Mouse (Mus musculus) c-Kit-positive CD71-positive TER-119-positive erythroid progenitor cells, embryonic 14.5 days (primary cell): ENCODE data around the gene Dnal4.
A peak's percentile ranks its signal among the peaks of the same experiment; 100 is the strongest.

ENCODE experiments used
- DNase-seq: peaks from one replicate; pipeline ENCODE4 v3.0.0-alpha.2; 2013; ENCODE audit warnings: low spot score

Dnal4 gene

DNA sequence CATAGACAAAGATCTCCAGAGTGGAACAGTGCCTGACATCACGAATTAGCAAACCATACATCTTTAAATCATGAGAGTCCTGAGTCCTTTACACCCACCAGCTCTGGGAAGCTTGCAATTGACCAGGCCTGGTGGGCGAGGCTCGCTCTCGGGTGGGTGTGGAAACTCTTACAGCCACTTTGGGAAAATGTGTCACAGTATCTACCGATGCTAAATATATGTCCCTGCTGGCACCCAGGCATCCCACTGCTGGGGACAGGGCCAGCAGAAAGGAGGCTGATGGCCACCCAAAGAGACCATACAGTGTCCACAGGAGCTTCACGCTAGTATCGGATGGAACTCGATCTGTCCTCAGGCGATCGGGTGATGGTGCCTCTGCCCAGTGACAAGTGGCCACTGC, 20.9 kb upstream of the Dnal4 start:
- DNase-seq, result no peak

DNA sequence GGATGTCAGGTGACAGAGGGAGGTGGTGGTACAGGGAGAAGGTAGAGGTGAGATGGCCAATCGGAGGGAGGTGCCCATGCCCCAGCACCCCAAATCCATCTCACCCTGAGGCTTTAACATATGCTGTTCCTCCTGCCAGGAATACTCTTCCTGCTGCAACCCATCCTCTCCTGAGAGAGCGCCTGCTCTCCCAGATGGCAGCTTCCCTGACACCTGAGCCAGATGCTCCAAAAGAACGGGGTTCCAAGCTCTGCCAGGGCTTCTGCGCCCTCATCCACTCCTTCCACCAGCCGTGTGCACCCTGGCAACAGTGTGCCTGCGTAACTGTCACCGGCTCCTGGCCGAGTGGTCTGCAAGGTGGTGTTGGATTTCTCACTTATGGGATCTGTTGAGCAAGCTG, 20.0 kb upstream of the Dnal4 start:
- no peak for DNase-seq

DNA sequence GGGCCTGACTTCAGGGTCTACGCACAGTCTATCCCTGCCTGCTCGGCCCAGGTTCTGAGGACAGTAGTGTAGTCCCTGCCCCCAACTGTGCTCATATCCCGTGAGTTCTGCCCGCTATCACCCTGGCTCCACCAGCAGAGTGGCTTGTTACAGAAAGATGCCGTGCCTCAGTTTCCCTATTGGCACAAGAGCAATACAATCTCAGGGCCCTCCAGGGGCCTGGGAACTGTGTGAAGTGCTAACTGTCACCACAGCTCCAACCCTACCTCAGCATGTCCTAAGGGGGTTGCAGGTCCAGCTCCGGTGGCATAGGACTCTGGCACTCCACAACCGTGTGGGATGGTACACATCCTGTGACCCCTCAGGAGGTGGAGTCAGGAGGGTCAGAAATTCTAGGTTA, 19.4 kb upstream of the Dnal4 start:
- DNase-seq, result no peak

DNA sequence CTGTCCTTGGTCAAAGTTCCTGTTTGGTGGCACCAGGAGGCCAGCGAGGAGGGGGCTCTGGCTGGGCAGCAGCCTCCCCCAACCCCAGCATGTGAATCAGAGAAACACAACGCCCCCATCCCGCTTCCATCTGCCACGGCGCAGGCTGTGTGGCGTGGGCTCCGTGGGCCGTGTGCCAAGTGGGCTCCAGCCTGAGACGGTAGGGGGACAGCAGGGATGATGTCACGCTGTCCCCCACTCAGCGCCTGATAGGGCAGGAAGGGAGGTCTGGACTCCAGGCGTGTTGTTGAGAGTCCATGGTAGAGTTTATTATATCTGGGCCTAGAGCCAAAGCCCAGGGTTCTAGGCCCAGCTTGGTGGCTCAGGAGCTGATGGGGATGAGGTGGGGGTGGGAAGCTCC, 18.6 kb upstream of the Dnal4 start:
- DNase-seq, result no peak

DNA sequence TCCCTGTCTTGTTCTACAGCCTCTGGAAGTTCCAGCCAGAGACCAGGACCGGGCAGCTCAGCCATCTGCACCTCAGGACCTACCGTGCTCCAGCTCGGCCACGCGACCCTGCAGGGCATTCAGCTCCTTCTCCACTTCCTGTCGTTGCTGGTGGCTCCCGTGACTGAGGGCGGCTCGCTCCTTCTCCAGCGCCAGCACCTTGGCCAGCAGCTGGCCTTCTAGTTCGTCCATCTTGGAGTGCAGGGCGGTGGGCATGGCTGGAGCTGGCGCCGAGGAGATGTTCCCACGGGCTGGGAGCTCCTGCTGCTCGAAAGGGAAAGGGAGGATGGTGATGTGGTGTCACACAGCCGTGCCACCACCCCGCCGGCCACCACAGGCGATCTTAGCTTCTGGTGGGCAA, 16.5 kb upstream of the Dnal4 start:
- DNase-seq, result no peak

DNA sequence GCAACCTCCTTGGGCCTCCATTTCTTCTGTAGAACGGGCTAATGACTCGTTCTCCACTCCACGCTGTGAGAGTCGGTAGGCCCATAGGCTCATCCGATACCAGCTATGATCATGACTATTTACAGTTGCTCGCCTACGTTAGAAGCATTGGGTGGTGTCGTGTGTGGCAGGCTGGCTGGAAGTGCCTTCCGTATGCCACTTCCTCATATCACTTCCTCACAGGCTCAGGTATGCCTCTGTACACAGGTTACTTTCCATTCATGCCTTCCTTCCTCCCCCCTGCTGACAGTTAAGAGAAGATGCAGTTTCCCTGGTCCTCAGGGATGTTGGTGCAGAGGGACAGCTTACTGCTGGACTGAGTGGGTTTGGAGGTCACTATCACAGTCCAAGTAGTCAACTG, 15.4 kb upstream of the Dnal4 start:
- DNase-seq, result no peak

DNA sequence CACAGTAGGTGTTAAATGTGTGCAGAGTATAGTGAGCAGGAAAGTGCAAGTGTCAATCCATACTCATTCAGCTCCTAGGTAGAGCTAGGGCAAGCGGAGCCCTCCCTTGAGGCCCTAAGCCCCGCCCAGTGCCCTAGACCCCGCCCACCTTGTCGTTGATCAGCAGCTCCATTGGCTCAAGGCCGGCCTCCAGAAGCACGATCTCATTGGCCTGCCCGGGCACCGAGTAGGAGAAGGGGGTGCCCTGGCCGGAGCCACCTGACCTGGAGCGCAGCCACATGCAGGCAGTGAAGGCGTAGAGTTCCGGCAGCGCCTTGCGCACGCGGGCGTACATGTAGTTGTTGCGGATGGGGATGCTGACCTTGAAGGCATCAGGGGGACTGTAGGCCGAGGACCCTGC, 14.8 kb upstream of the Dnal4 start:
- no peak for DNase-seq

DNA sequence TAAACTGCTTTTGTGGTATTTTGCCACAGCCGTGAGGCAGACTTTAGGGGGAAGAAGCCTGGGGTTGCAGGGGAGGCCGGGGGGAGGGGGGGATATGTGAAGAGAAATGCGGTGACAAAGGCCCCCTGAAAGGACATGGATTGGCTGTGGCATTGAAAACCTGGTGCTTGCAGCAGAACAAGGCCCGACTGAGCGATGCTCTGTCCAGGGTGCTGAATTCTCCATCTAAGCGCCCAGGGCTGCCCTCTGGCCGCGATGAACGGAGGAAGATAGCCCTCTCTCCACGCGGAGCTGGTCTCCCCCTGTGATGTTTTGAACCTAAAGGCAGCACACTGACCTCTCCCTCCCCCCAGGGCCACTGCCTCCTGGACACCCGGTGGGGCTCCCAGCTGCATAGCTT, 13.9 kb upstream of the Dnal4 start:
- DNase-seq, result peak; percentile 44

DNA sequence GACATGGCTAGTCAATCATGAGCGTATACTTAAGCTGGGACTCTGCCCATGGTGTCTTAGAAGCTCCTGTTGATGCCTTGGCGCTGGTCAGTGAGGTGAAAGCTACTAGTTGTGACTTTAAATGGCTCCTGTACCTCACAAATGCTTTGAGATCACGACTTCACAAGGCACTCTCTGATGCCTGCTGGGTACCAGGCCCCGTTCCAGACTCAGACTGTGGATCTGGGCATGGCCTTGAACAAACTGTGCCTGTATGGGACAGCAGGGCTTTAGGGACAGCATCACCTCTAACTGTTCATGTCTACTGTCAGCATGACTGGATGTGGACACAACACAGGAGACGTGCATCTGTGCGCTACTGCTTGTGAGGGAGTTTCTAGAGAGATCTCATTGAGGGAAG, 13.3 kb upstream of the Dnal4 start:
- DNase-seq, result no peak

DNA sequence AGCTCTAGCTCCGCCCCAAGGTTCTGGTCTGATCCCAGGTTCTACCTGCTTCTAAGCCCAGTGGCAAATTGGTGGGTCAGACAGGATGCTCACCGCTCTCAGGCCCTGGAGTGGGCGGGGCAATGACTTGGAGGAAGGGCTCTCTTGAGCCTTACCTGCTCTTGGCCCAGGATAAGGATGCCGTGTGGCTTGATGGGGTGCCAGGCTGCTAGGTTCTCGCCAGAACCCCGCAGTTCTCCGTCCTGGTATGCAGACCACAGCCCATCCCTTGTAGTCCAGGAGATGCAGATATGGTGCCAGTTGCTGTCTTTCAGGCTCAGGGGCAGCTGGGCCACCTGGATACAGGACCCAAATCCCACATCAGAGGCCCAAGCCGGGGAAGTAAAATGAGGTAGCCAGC, 12.5 kb upstream of the Dnal4 start:
- no peak for DNase-seq

DNA sequence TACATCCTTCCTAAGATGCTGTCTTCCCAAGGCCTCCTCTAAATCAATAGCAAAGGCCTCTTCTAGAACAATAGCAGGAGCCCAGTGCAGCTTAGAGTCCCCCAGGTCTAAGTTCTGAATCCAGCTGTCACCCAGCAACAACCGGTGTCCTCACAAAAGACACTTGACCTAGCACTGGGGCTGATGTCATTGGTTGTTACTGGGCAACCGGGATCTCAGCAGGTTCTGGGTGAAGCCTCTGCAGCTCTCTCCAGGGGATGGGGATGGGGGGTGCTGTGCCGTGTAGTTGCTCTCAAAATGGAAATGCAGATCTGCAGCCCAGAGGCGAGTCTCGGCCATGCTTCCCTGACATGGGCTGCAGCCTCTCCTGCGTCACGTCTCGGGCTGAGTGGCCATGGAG, 10.2 kb upstream of the Dnal4 start:
- no peak for DNase-seq

DNA sequence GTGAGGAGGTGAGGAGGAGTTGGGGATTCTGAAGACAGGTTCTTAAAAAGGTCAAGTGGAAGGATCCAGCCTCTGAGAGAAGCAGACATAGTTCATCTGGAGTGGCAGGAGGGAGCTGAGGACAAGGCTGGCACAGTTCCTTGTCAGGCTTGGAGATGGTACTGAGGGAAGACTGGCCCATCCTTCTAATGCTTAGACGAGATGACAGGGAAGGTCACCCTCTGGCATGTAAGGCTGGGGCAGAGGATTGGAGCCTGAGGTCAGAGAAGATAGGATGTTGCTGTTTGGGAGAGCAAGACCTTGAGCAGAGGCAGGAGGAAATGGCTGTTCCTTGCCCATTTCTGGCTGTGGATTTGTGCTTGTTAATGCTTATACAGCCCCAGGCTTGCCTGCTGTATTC, 7.4 kb upstream of the Dnal4 start:
- no peak for DNase-seq

DNA sequence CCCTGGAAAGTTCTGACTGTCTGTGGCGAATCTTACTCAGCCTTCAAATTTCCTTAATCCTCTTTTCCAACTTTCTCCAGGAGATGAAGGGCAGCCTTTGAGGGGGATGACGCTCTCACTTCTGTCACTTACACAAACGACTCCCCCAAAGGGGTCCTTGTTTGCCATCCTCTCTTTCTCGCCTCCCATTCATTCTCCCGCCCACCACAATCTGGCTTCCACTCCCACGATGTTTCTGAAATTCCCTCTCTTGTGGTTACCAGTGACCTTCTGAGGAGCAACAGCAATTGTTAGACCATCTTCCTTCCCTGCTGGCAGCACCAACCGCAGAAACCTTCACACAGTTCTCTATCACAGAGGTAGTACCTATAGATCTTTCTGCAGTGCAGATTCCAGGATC, 2.0 kb downstream of the Dnal4 start:
- no peak for DNase-seq

DNA sequence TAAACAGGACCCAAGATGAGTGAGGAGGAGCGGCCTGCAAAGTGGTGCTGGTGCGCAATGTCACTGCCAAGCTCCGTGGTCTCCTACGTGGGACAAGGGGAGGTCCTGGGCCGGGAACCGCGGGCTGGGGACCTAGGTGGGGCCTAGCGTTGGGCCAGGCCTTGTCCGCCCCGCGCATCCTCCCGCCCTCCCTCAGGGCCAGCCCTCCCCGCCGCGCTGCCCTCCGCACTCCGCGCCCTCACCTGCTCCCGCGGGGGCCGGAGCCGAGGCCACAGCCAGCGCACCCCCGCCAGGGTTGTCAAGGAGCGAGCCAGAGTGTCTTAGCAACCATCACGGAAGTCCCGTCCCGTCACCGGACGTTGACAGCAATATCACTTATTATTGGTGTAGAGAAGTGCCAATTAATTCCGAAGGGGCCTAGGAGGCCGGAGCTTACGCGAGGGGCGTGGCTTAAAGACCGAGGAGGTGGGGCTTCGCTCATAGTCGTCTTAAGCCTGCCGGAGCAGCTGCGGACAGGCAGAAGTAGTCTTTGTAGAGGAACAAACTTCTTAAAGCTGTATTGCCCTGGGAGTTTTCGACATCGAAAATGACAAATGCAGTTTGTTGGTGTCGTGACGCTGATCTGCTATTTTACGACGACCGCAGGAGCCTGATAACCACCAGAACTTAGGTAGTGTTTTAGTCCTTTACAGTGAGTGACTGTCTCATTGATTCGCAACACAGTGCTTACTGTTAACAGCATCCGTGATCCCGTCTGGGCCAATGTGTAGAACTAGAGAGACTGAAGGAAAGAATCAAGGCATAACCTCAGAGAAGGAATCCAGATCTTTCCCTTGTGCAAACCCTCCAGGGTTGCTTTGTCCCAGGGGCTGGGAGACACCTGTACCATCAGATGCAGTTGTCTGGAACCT, 3.3 kb downstream of the Dnal4 start:
- DNase-seq, result peak; percentile 96

DNA sequence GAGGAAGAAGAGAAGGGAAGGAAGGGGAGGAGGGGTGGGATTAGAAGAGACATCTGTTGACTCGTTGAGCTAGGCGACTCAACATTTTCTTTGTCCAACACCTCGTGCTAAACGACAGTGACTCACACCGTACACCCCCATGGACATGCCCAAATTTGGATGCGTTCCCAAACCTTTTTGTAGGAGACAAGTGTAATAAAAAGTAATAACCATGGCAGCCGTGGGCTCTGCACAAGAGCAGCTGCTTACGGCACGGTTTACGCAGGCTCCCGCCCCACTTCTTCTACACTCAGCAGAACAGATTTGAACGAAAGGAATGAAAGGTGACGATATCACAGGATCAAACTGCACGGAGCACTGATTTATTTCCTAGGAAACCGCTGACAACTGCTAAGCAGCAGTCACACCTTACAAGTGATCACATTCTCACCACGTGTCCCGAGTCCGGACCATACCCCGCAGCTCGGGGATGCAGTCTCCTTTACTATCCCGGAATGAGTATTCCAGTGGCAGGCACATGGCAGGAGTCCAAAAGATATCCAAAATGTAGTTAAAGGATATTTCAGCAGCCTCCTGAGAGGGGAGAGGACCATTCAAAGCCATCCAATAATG, 6.9 kb downstream of the Dnal4 start:
- no peak for DNase-seq

DNA sequence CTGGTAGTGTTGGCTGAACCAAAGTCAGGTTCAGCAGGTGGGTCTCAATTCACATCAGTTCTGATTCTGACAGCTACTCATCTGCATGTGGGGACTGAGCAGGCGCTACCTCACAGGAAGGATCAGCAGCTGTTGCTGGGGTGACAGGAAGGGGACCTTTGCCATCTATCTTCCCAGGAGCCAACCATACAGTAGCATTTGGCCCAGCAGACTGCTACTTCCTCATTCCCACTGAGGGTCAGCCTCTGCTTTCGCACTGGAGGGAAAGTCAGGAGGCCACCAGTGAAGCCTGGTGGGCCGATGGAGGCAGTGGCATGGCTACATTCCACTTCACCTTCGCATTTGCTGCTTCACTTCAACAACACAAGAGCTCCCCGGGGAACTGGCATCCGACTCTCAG, 9.3 kb downstream of the Dnal4 start:
- DNase-seq, result no peak

DNA sequence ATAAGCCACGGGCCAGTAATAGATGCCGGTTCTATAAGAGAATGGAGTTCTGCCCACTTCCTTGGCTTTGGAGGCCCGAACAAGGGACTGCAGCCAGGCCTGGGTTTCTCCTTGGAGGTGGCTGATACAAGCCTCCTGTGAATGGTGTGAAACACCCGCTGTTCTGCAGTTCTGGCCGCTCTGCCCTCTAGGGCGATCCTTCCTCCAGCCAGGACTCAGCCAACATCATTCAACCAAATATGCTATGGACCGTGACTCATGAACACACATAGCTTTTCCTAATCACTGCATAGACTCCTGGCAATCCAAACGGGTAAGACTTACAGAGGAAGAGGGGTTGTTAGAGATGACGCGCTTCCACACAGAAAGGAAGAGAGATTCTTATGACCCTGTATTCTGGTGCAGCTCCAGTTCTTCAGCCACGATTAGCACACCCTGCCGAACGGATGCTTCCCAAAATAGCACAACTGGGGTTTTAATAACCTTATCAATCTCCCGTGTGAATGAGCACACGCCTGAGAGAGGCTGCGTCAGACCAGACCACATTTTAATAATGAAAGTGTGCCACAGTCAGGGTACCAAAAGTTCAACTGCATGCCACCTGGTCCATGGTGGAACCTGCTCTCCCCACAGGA, 10.2 kb downstream of the Dnal4 start:
- no peak for DNase-seq

DNA sequence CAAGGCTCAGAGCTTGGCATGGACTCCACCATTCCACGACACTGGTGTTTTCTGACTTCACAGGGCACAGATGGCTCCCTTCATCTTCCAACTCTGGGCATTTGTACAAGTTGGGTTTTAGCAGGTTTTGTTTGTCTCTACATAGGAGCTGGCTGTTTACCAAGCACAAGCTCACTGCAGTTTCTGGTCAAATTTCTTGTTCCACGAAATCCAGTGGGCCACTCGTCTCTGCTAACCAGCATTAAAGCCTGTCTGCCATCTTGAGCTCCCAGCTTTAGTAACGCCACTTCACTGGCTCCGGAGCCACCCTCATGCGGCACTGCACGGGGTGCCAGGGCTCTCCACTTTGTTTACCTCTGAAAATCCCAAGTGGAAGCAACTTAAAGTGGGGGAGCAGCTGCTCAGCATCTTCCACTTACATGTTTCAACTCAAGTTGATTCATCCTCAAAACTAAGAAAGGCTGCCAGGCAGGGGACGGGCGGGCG, 11.0 kb downstream of the Dnal4 start:
- no peak for DNase-seq

DNA sequence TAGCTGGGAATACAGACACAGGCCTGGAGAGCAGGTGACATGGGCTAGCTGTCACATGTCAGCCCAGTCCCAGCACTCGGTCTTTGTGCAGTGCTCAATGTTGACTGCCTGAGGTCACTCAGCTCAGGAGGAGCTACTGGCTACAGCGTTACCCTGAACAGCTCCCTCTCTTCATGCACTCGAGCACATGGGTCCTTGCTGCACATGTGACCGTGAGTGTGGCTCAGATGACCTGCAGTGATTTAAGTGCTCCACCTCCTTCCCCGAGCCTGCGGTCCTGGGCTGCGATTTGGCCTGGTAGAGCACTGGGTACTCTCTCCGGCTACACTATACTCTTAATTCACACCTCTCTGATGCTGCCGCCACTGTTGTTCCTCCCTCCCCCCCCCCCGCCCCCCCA, 11.5 kb downstream of the Dnal4 start:
- DNase-seq, result no peak

DNA sequence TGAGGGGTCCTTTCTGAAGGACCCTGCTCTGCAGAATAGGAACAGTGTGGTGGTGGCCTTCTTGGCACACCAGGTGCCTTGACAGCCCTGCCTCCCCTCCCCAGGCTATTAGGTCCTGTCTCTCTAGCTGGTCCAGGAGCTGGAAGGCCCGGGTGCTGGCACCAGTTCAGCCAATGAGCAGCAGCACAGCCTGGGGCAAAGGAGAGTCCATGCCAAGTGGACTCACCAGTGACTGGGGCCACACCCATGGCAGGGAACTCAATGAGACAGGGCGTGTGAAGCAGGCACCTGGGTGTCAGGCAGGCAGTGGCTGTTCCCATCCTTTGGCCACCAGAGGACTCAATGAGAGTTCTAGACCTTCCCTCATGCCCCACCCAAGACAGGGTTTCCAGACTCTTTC, 12.3 kb downstream of the Dnal4 start:
- DNase-seq, result no peak

DNA sequence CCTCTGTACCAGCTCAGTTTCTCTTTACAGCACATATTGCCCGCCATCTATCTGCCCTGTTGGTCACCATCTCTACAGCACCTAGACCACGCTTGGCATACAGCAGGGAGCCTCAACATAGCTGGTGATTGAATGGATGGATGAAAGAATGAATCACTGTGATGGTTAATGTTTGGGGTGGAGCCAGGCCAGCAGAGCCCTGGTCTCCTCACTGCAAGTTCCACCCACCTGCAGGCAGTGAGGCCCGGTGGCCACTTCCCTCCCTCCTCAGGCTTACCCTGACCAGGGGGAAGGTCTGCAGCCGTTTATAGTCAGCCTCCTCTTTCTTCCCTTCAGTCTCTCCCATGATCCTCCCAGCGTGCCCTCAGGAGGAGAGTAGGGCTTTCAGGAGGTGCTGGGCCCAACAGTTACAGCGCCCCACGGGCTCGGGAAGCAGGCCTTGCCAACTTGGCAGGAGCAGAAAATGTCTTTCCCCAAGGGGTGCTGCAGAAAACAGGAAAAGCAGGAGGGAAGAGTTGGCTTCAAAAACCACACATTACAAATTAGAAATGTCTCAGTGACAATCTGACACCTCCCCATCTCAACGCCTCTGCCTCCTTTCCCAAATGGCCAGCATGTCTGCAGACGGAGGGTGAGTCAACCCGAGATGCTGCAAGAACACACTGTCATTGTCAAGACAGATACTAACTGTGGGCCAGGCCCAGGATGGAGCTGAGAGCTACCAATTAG, 12.9 kb downstream of the Dnal4 start:
- no peak for DNase-seq

DNA sequence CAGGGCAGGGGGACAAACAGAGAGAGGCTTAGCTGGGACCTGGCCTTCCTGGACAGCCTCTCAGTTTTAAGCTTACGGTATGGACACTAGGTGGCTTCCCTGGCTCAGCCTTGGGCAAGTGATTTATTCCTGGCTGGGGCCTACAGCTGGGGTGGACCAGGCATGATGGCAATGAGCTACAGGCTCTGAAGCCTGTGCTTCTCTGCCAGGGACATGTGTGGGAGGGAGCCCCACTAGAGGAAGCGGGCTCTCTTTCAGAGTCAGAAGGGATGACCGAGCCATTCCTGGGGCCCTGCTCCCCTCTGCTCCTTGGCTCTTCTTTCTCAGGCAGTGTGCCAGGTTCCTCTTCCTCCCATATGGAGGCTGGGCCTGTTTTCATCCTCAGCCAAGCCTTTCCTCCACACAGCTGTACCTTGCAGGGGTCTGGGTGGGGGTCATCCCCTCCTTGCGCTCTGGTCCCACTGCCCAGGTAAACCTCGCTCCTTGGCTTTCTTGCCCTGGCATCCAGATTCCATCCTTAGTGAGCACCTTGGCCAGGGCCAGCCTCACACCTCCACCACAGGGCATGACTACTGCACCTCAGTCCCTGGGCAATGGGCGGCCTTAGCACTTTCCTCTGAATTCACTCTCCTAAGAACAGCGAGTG, 13.9 kb downstream of the Dnal4 start:
- DNase-seq, result no peak
